Mouse (Mus musculus) CH12.LX (cell line): Measurements from ENCODE around the gene Selenos. TPM values are rescaled to one million over a fixed set of nuclear protein-coding genes. Genes with fewer than 3 reads are reported as not detected.
A peak's percentile ranks its signal among the peaks of the same experiment; 100 is the strongest.

Experiments
- DNase-seq: peaks from one replicate; pipeline ENCODE4 v3.0.0-alpha.2; 2013; ENCODE audit errors: extremely low read depth
- H3K27ac ChIP-seq: 2 replicates; pipeline ENCODE4 v1.5.1; 2012; ENCODE audit warnings: low read depth, mild to moderate bottlenecking, control low read depth, moderate library complexity; ENCODE audit not compliant: insufficient read depth
- H3K27me3 ChIP-seq: replicated peaks from 2 replicates; pipeline ENCODE3; 2012; ENCODE audit warnings: inconsistent platforms
- H3K36me3 ChIP-seq, 2 experiments: replicated peaks in 1 of 2; 2 replicates each; pipeline versions ENCODE3 to v1.6.1; 2012; ENCODE audit warnings: inconsistent platforms in 1 of 2, low read length in 1 of 2, mild to moderate bottlenecking in 1 of 2, mixed read lengths in 1 of 2, moderate library complexity in 1 of 2; ENCODE audit not compliant: control insufficient read depth in 1 of 2, insufficient read depth in 1 of 2
- H3K4me1 ChIP-seq, 2 experiments: 2 replicates each; pipeline ENCODE4 v1.6.1; 2012; ENCODE audit warnings: inconsistent platforms in 1 of 2, moderate library complexity in 1 of 2; ENCODE audit not compliant: insufficient read depth in 2 of 2, control insufficient read depth in 1 of 2
- H3K4me2 ChIP-seq: 2 replicates; pipeline ENCODE4 v1.6.1; 2012; ENCODE audit warnings: low read depth, mild to moderate bottlenecking, control low read depth; ENCODE audit not compliant: poor library complexity, insufficient read depth, severe bottlenecking
- H3K4me3 ChIP-seq, 3 experiments: fragments of 150-350 bp in 1 of 3; sonication (generic) in 1 of 3; replicated peaks in 1 of 3; 2 replicates each; pipeline versions ENCODE3 to v1.5.1; 2011 to 2012; ENCODE audit warnings: low read depth in 2 of 3, low read length in 2 of 3, mild to moderate bottlenecking in 2 of 3, moderate library complexity in 2 of 3, control low read depth in 1 of 3, improper control_type of control experiment in 1 of 3, inconsistent platforms in 1 of 3, mixed read lengths in 1 of 3; ENCODE audit not compliant: poor library complexity in 1 of 3
- H3K79me2 ChIP-seq: replicated peaks from 2 replicates; pipeline ENCODE4 v1.6.1; 2012; ENCODE audit warnings: mild to moderate bottlenecking, moderate library complexity; ENCODE audit not compliant: control insufficient read depth, poor library complexity, insufficient read depth, severe bottlenecking; ENCODE audit errors: extremely low read depth
- H3K9ac ChIP-seq: 2 replicates; pipeline ENCODE4 v1.6.1; 2012; ENCODE audit warnings: low read depth, mild to moderate bottlenecking, control low read depth, moderate library complexity; ENCODE audit not compliant: insufficient read depth
- H3K9me3 ChIP-seq: replicated peaks from 2 replicates; pipeline ENCODE3; 2012; ENCODE audit warnings: low read length, inconsistent platforms, mixed read lengths
- BHLHE40 ChIP-seq: IDR thresholded peaks from 2 replicates; pipeline ENCODE4 v1.6.1; 2011; ENCODE audit warnings: mild to moderate bottlenecking, low read depth, low read length, improper control_type of control experiment
- ELF1 ChIP-seq: IDR thresholded peaks from 2 replicates; pipeline ENCODE4 v1.6.1; 2014; ENCODE audit warnings: low read depth, mild to moderate bottlenecking, inconsistent platforms, low read length, improper control_type of control experiment
- EP300 ChIP-seq: IDR thresholded peaks from 2 replicates; pipeline ENCODE4 v1.6.1; 2011; ENCODE audit warnings: low read length, improper control_type of control experiment
- HCFC1 ChIP-seq: IDR thresholded peaks from 2 replicates; pipeline ENCODE4 v1.6.1; 2012; ENCODE audit warnings: low read depth, mild to moderate bottlenecking, inconsistent platforms, low read length, improper control_type of control experiment
- MAFK ChIP-seq: IDR thresholded peaks from 2 replicates; pipeline ENCODE4 v1.6.1; 2011; ENCODE audit warnings: low read length, improper control_type of control experiment; ENCODE audit not compliant: insufficient replicate concordance
- MEF2A ChIP-seq: IDR thresholded peaks from 2 replicates; pipeline ENCODE4 v1.6.1; 2014; ENCODE audit warnings: low read depth, mild to moderate bottlenecking, inconsistent platforms, low read length, improper control_type of control experiment, borderline replicate concordance
- NRF1 ChIP-seq: IDR thresholded peaks from 2 replicates; pipeline ENCODE4 v1.6.1; 2014; ENCODE audit warnings: low read depth, mild to moderate bottlenecking, inconsistent platforms, low read length, improper control_type of control experiment, moderate library complexity
- RCOR1 ChIP-seq: conservative IDR thresholded peaks from 2 replicates; pipeline ENCODE4 v1.6.1; 2012; ENCODE audit warnings: low read depth, mild to moderate bottlenecking, inconsistent platforms, low read length, improper control_type of control experiment
- SMC3 ChIP-seq: IDR thresholded peaks from 2 replicates; pipeline ENCODE4 v1.6.1; 2011; ENCODE audit warnings: low read depth, low read length, improper control_type of control experiment
- UBTF ChIP-seq: IDR thresholded peaks from 2 replicates; pipeline ENCODE4 v1.6.1; 2012; ENCODE audit warnings: low read depth, mild to moderate bottlenecking, inconsistent platforms, low read length, improper control_type of control experiment, moderate library complexity
- ZKSCAN1 ChIP-seq: IDR thresholded peaks from 2 replicates; pipeline ENCODE4 v1.6.1; 2012; ENCODE audit warnings: low read depth, inconsistent platforms, low read length, improper control_type of control experiment, borderline replicate concordance
- ZMIZ1 ChIP-seq: IDR thresholded peaks from 2 replicates; pipeline ENCODE4 v1.6.1; 2012; ENCODE audit warnings: low read depth, mild to moderate bottlenecking, inconsistent platforms, low read length, improper control_type of control experiment
- dilution Hi-C: fragments of 300-500 bp; cut with MboI; formaldehyde crosslinking; loops from 2 replicates; pipeline ENCODE4 v1.14.3; 2020; ENCODE audit warnings: low sequenced_read_pairs; ENCODE audit not compliant: extremely low pct_unique_long_range_greater_than_20kb, extremely low pct_ligation_motif_present
- in situ Hi-C: fragments of 300-500 bp; cut with MboI; formaldehyde crosslinking; loops from 3 replicates; pipeline ENCODE4 v1.14.3; 2019; ENCODE audit warnings: low sequenced_read_pairs, low pct_ligation_motif_present, low pct_unique_long_range_greater_than_20kb, mixed read lengths
- polyA plus RNA-seq: library from polyadenylated mRNA; unstranded; fragments of >175 nt; gene quantifications from 2 replicates; pipeline ENCODE4 v1.2.1, GENCODE M21; 2012; ENCODE audit warnings: low read depth; ENCODE audit not compliant: insufficient read length
- total RNA-seq, 2 experiments: library from RNA; depleted of rRNA; stranded (reverse); fragments of 300-350 nt in 1 of 2; fragments of >200 nt in 1 of 2; gene quantifications; 2 replicates each; pipeline ENCODE4 v1.2.3; 2012 to 2014

The Selenos gene
- total and polyA plus RNA-seq, 3 experiments, result 75.0 to 112 (median 101) TPM

GRCm38 (mm10) chr7:66109855-66110635 lies 30.6 kb downstream of the Selenos start:
- dilution Hi-C loops, result no loop called here
- DNase-seq, result no peak
- Histone ChIP-seq H3K4me2 (peak overlapping the region; percentile 85), H3K4me1 (peaks cover 2 to 28% of the 10 kb centered on the region in 2 experiments; a peak in 3 of 4 replicates), H3K36me3 (no peaks in the 10 kb centered on the region), H3K9ac (peak overlapping the region; percentile 72), H3K27ac (no peak overlapping the region), H3K79me2 (no peaks in the 10 kb centered on the region), H3K9me3 (peaks cover 2% of the 10 kb centered on the region), H3K27me3 (peaks cover 15% of the 10 kb centered on the region), H3K4me3 (peak overlapping the region; percentile 51 to 91 (median 60))
- in situ Hi-C loops, result loop anchor here (5.0 to 10.0 kb wide), 4 partner anchors 65 to 277 kb away; partner anchors contain the start of gene Lrrk1
- TF ChIP-seq ZKSCAN1 (no peak), BHLHE40 (no peak), UBTF (no peak; the same call in 1 of the 2 replicates)

GRCm38 (mm10) chr7:66110636-66111112 lies 31.2 kb downstream of the Selenos start:
- no peak for DNase-seq
- TF ChIP-seq EP300 (no peak), MAFK (no peak), NRF1 (no peak), RCOR1 (no peak), SMC3 (no peak), ZMIZ1 (no peak), MEF2A (no peak), HCFC1 (no peak), ELF1 (no peak)
- Histone ChIP-seq H3K4me1 (peaks cover 2 to 28% of the 10 kb centered on the region in 2 experiments; a peak in 3 of 4 replicates), H3K9me3 (peaks cover 2% of the 10 kb centered on the region), H3K9ac (no peak overlapping the region), H3K79me2 (no peaks in the 10 kb centered on the region), H3K4me3 (peak overlapping the region in 1 of 3 experiments; percentile 51), H3K27ac (no peak overlapping the region), H3K27me3 (peaks cover 15% of the 10 kb centered on the region), H3K4me2 (peak overlapping the region; percentile 85), H3K36me3 (no peaks in the 10 kb centered on the region)
- dilution Hi-C loops (no loop called here), in situ Hi-C loops (loop anchor here (5.0 to 10.0 kb wide), 2 partner anchors 64 to 137 kb away; no protein-coding TSS in a partner anchor)
